Mouse (Mus musculus): ENCODE data around the gene Selenbp1. TPM values are rescaled to one million over a fixed set of nuclear protein-coding genes. Genes with fewer than 3 reads are reported as not detected.

Gene Selenbp1
- total RNA-seq, 2 experiments from 2014 or later = 97.9 to 127 TPM

DNA sequence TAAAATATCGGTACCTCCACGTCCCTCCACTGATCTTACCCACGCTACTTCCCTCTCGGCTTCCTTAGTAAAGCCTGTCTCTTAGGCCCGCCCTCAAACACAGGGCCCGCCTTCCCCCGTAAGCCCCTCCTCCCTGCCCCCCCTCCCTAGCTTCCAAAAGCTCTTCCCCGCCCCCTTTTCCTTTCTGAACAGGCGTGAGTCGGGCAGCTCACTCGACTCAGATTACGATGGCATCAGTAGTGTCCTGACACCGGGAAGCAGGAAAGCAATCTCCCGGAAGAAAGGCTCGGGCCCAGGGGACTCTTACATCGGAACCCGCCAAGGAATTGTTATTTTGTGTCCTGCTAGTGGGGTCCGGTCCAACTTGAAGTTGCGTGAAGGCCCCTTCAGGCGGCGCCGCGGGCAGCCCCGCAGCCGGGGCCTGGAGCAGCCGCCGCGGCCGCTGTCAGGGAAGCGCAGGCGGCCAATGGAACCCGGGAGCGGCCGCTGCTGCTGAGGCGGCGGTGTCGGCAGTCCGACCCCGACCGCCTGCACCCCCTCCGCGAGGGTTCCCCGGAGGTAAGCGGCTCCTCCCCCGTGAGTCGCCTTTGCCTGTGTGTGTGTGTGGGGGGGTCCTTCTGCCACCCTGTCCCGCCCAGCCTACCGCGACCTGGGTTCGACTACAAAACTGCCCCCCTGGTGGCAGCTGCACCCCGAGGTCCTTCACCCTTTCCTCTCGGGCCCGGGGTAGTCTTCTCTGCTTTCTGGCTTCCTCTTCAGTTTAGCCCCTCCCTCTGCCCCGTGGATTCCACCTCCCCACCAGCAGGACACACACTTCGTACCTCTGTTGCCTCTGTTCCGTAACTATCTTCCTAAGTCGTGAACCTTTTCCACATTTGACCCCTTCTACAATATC is 41.9 kb downstream of the Selenbp1 start, which contains the start of gene Pi4kb:
TSS of gene Pi4kb (plus strand) at position 204 of the 895 bp plus-strand sequence.
- DNase-seq = peak; percentile 92 to 96

GRCm38 (mm10) chr3:94984312-94984711 is 51.5 kb downstream of the Selenbp1 start:
- DNase-seq = peak in 1 of 2 experiments; percentile 31

- no peak for DNase-seq
Observed at GRCm38 (mm10) chr3:94985513-94985912, 52.7 kb downstream of the Selenbp1 start.

DNA sequence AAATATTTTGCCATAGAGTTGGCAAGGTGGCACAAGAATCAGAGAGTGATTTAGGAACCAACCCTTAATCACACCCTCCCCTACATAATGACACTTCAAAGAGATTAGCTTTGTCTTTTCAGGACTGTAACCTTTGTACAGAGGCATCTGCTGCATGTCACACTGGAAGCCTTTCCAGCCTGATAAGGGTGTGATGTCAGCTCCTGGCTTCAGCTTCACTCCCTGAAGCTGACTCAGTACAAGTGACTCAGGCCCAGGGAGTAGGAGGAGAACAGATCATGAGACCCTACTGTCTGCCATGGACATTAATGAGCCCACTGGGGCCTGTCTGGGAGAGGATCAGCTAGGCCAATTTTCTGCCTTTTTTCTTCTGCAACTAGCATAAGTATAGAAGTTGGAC is 54.7 kb downstream of the Selenbp1 start:
- DNase-seq = peak; percentile 88 to 94

DNA sequence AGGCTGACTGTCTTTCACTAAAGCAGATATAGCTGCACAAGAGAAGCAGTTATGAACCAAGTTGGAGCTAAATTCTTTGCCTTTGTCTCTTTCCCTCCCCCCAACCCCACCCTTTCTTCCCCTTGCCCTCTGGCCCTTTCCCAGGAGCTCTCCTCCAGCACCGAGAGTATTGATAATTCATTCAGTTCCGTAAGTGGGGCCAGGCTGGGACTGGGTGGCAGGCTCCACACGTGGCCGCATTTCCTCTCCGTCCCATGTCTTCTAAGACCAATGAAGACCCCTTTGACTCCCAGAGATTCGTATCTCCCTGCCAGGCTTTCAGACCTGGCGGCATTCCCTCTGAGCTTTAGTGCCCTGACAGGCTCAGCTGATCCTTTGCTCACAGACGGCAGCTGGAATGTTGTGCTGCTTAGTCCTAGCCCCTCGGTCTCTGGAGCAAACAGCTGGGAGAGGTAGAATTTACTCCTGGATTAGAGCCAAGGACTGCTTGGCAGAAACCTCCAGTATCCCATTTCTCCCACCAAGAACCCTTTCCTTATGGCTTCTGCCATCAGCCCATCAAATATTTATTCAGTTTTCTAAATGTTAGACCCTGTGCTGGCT is 56.4 kb downstream of the Selenbp1 start:
- DNase-seq = peak; percentile 29 to 43

Other genes starting within 250 kb of the Selenbp1 start
- gene Selenbp2, start 239.5 kb upstream of the Selenbp1 start, total RNA-seq (2021) = 10 to 100 TPM; 10.9 TPM
- under 1 TPM; 0.37 to 0.85 TPM for gene Cgn, start 146.6 kb upstream of the Selenbp1 start, total RNA-seq (2021)
- gene Pogz, start 95.5 kb upstream of the Selenbp1 start, total RNA-seq (2021) = 10 to 100 TPM; 12.9 to 20.2 TPM
- 100 to 1,000 TPM; 223 to 258 TPM for gene Psmb4, start 46.1 kb upstream of the Selenbp1 start, total RNA-seq (2021)
- 1 to 10 TPM; 5.4 to 8.8 TPM for gene Rfx5, start 21.0 kb downstream of the Selenbp1 start, total RNA-seq (2021)
- gene Pi4kb, start 41.7 kb downstream of the Selenbp1 start, total RNA-seq (2021) = 10 to 100 TPM; 23.7 to 26.6 TPM
- 10 to 100 TPM; 10.3 to 12.0 TPM for gene Zfp687, start 82.4 kb downstream of the Selenbp1 start, total RNA-seq (2021)
- gene Psmd4, start 109.6 kb downstream of the Selenbp1 start, total RNA-seq (2021) = 100 to 1,000 TPM; 146 to 151 TPM
- 10 to 100 TPM; 14.9 to 15.3 TPM for gene Pip5k1a, start 173.9 kb downstream of the Selenbp1 start, total RNA-seq (2021)
- gene Vps72, start 178.0 kb downstream of the Selenbp1 start, total RNA-seq (2021) = 10 to 100 TPM; 32.1 to 32.5 TPM
- 10 to 100 TPM; 34.7 to 36.3 TPM for gene Tmod4, start 191.4 kb downstream of the Selenbp1 start, total RNA-seq (2021)
- 10 to 100 TPM; 36.5 to 38.3 TPM for gene Scnm1, start 201.0 kb downstream of the Selenbp1 start, total RNA-seq (2021)
- 1 to 10 TPM; 4.5 to 4.7 TPM for gene Lysmd1, start 201.0 kb downstream of the Selenbp1 start, total RNA-seq (2021)
- 1 to 10 TPM; 2.2 to 2.6 TPM for gene Tnfaip8l2, start 209.3 kb downstream of the Selenbp1 start, total RNA-seq (2021)
- gene Sema6c, start 227.4 kb downstream of the Selenbp1 start, total RNA-seq (2021) = 1 to 10 TPM; 4.0 to 4.8 TPM

All from heart, adult 18-20 months (tissue).